Mouse (Mus musculus): ENCODE measurements at regions not wholly inside any gene's neighbourhood (a gene's known extent, or its start where the extent isn't known, plus 50 kb on each side); places are given as distances from the start of the nearest gene placed in this dataset.

DNA sequence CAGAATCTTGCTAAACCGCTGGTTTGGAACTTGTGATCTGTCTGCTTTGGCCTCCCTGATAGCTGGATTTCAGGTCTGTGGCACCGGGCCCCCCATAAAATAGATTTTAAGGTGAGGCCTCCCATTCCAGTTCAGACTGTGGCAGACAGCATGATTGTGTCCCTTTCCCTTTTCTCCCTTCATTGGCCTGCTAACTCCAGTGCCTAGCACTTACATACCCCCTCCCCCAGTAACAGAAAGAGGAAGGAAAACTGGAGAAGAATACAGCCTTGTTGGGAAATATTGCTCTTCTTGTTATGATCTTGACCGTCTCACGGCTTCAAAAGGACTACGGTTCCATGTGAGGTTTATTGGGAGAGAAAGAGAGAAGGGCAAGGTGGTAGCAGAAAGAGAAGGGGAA, 99.7 kb upstream of the Lgalsl start:
- TF ChIP-seq CTCF (IDR thresholded peaks at IDR 0.05; ENCODE audit: insufficient read depth, low read depth, low read length) (no peak), POLR2A (IDR thresholded peaks at IDR 0.05; ENCODE audit: insufficient read depth, low read depth, low read length) (no peak)

Measured in olfactory bulb, adult 2 months (tissue).